Mouse (Mus musculus): ENCODE data around the gene Tcf23. TPM values are rescaled to one million over a fixed set of nuclear protein-coding genes. Genes with fewer than 3 reads are reported as not detected.

The Tcf23 gene
- total and polyA plus RNA-seq, 2 experiments, result under 0.01 to 0.06 TPM

GRCm38 (mm10) chr5:30930121-30930520 is 38.3 kb upstream of the Tcf23 start:
- peaks cover 18% of the 10 kb centered on the region for H3K4me1 ChIP-seq (ENCODE audit: control insufficient read depth, insufficient read depth, low read length)
- H3K79me2 ChIP-seq (ENCODE audit: control insufficient read depth, insufficient read depth, low read length), result peaks cover 4% of the 10 kb centered on the region; the same call in 1 of the 2 replicates
- DNase-seq (ENCODE audit: extremely low read depth, low read depth, low spot score), result peak; percentile 72
- H3K36me3 ChIP-seq (ENCODE audit: control insufficient read depth, insufficient read depth, low read length), result peaks cover 33% of the 10 kb centered on the region; the same call in 1 of the 2 replicates
- no peak overlapping the region for H3K4me3 ChIP-seq (ENCODE audit: insufficient read depth, low read depth, low read length)
- no peak overlapping the region for H3K27ac ChIP-seq (replicated peaks; ENCODE audit: insufficient read depth, low read depth, low read length)
- H3K27me3 ChIP-seq (ENCODE audit: control insufficient read depth, insufficient read depth, low read length), result no peaks in the 10 kb centered on the region
- H3K9ac ChIP-seq (ENCODE audit: low read depth, low read length), result no peak overlapping the region
- WGBS, result 23% methylated on average over 4 of the region's 4 CpGs
- TF ChIP-seq POLR2A (IDR thresholded peaks at IDR 0.05; ENCODE audit: extremely low read depth, insufficient read depth, low read length), result no peak
- TF ChIP-seq CTCF (IDR thresholded peaks at IDR 0.05; ENCODE audit: low read depth, low read length), result peak; percentile 58

GRCm38 (mm10) chr5:30930846-30931245 is 37.6 kb upstream of the Tcf23 start:
- Histone ChIP-seq H3K27ac (replicated peaks; ENCODE audit: insufficient read depth, low read depth, low read length) (no peak overlapping the region), H3K79me2 (ENCODE audit: control insufficient read depth, insufficient read depth, low read length) (peaks cover 4% of the 10 kb centered on the region; the same call in 1 of the 2 replicates), H3K4me3 (ENCODE audit: insufficient read depth, low read depth, low read length) (no peak overlapping the region), H3K27me3 (ENCODE audit: control insufficient read depth, insufficient read depth, low read length) (no peaks in the 10 kb centered on the region), H3K36me3 (ENCODE audit: control insufficient read depth, insufficient read depth, low read length) (peaks cover 33% of the 10 kb centered on the region; the same call in 1 of the 2 replicates), H3K4me1 (ENCODE audit: control insufficient read depth, insufficient read depth, low read length) (peaks cover 16% of the 10 kb centered on the region), H3K9ac (ENCODE audit: low read depth, low read length) (no peak overlapping the region)
- WGBS, result 81% methylated on average over 6 of the region's 6 CpGs
- TF ChIP-seq CTCF (IDR thresholded peaks at IDR 0.05; ENCODE audit: low read depth, low read length) (no peak), POLR2A (IDR thresholded peaks at IDR 0.05; ENCODE audit: extremely low read depth, insufficient read depth, low read length) (no peak)
- no peak for DNase-seq (ENCODE audit: extremely low read depth, low read depth, low spot score)

- Histone ChIP-seq H3K36me3 (ENCODE audit: control insufficient read depth, insufficient read depth, low read length) (peaks cover 33% of the 10 kb centered on the region; the same call in 1 of the 2 replicates), H3K27me3 (ENCODE audit: control insufficient read depth, insufficient read depth, low read length) (no peaks in the 10 kb centered on the region), H3K4me1 (ENCODE audit: control insufficient read depth, insufficient read depth, low read length) (peaks cover 13% of the 10 kb centered on the region), H3K9ac (ENCODE audit: low read depth, low read length) (no peak overlapping the region), H3K79me2 (ENCODE audit: control insufficient read depth, insufficient read depth, low read length) (peaks cover 4% of the 10 kb centered on the region; the same call in 1 of the 2 replicates), H3K4me3 (ENCODE audit: insufficient read depth, low read depth, low read length) (no peak overlapping the region), H3K27ac (replicated peaks; ENCODE audit: insufficient read depth, low read depth, low read length) (no peak overlapping the region)
- DNase-seq (ENCODE audit: extremely low read depth, low read depth, low spot score), result no peak
- WGBS, result 93% methylated on average over 4 of the region's 4 CpGs
- TF ChIP-seq POLR2A (IDR thresholded peaks at IDR 0.05; ENCODE audit: extremely low read depth, insufficient read depth, low read length) (no peak), CTCF (IDR thresholded peaks at IDR 0.05; ENCODE audit: low read depth, low read length) (no peak)
These were observed 37.1 kb upstream of the Tcf23 start for GRCm38 (mm10) chr5:30931378-30931777.

GRCm38 (mm10) chr5:30933705-30934104 is 34.8 kb upstream of the Tcf23 start:
- Histone ChIP-seq H3K27ac (replicated peaks; ENCODE audit: insufficient read depth, low read depth, low read length) (no peak overlapping the region), H3K9ac (ENCODE audit: low read depth, low read length) (no peak overlapping the region), H3K36me3 (ENCODE audit: control insufficient read depth, insufficient read depth, low read length) (peaks cover 18% of the 10 kb centered on the region; the same call in 1 of the 2 replicates), H3K4me3 (ENCODE audit: insufficient read depth, low read depth, low read length) (no peak overlapping the region), H3K79me2 (ENCODE audit: control insufficient read depth, insufficient read depth, low read length) (no peaks in the 10 kb centered on the region), H3K4me1 (ENCODE audit: control insufficient read depth, insufficient read depth, low read length) (no peaks in the 10 kb centered on the region), H3K27me3 (ENCODE audit: control insufficient read depth, insufficient read depth, low read length) (no peaks in the 10 kb centered on the region)
- 76% methylated on average over 5 of the region's 5 CpGs for WGBS
- no peak for DNase-seq (ENCODE audit: extremely low read depth, low read depth, low spot score)
- no peak for TF ChIP-seq CTCF (IDR thresholded peaks at IDR 0.05; ENCODE audit: low read depth, low read length)
- TF ChIP-seq POLR2A (IDR thresholded peaks at IDR 0.05; ENCODE audit: extremely low read depth, insufficient read depth, low read length), result no peak

- H3K27ac ChIP-seq (replicated peaks; ENCODE audit: insufficient read depth, low read depth, low read length), result no peak overlapping the region
- no peaks in the 10 kb centered on the region for H3K27me3 ChIP-seq (ENCODE audit: control insufficient read depth, insufficient read depth, low read length)
- WGBS, result 88% methylated on average over 5 of the region's 5 CpGs
- DNase-seq (ENCODE audit: extremely low read depth, low read depth, low spot score), result no peak
- H3K4me3 ChIP-seq (ENCODE audit: insufficient read depth, low read depth, low read length), result no peak overlapping the region
- no peaks in the 10 kb centered on the region for H3K79me2 ChIP-seq (ENCODE audit: control insufficient read depth, insufficient read depth, low read length)
- TF ChIP-seq POLR2A (IDR thresholded peaks at IDR 0.05; ENCODE audit: extremely low read depth, insufficient read depth, low read length) (no peak), CTCF (IDR thresholded peaks at IDR 0.05; ENCODE audit: low read depth, low read length) (no peak)
- peaks cover 10% of the 10 kb centered on the region; the same call in 1 of the 2 replicates for H3K36me3 ChIP-seq (ENCODE audit: control insufficient read depth, insufficient read depth, low read length)
- H3K9ac ChIP-seq (ENCODE audit: low read depth, low read length), result no peak overlapping the region
- no peaks in the 10 kb centered on the region for H3K4me1 ChIP-seq (ENCODE audit: control insufficient read depth, insufficient read depth, low read length)
These were observed 33.6 kb upstream of the Tcf23 start for GRCm38 (mm10) chr5:30934725-30935461.

- 82% methylated on average over 2 of the region's 2 CpGs for WGBS
- Histone ChIP-seq H3K27ac (replicated peaks; ENCODE audit: insufficient read depth, low read depth, low read length) (no peak overlapping the region), H3K27me3 (ENCODE audit: control insufficient read depth, insufficient read depth, low read length) (no peaks in the 10 kb centered on the region), H3K9ac (ENCODE audit: low read depth, low read length) (no peak overlapping the region), H3K36me3 (ENCODE audit: control insufficient read depth, insufficient read depth, low read length) (no peaks in the 10 kb centered on the region), H3K79me2 (ENCODE audit: control insufficient read depth, insufficient read depth, low read length) (no peaks in the 10 kb centered on the region), H3K4me1 (ENCODE audit: control insufficient read depth, insufficient read depth, low read length) (peaks cover 3% of the 10 kb centered on the region), H3K4me3 (ENCODE audit: insufficient read depth, low read depth, low read length) (no peak overlapping the region)
- peak; percentile 66 for TF ChIP-seq CTCF (IDR thresholded peaks at IDR 0.05; ENCODE audit: low read depth, low read length)
- TF ChIP-seq POLR2A (IDR thresholded peaks at IDR 0.05; ENCODE audit: extremely low read depth, insufficient read depth, low read length), result no peak
- DNase-seq (ENCODE audit: extremely low read depth, low read depth, low spot score), result peak; percentile 83
These were observed 25.5 kb upstream of the Tcf23 start for GRCm38 (mm10) chr5:30943004-30943403.
